Mouse (Mus musculus) thymus, adult 18-20 months (tissue): ENCODE measurements around the gene C2cd4c.

ENCODE experiments used
- DNase-seq, 2 experiments: peaks; one replicate each; pipeline ENCODE4 v3.0.0; 2022; ENCODE audit warnings: mixed read lengths in 2 of 2

Gene C2cd4c

GRCm38 (mm10) chr10:79575754-79576153 lies 38.1 kb downstream of the C2cd4c start:
- no peak for DNase-seq

- no peak for DNase-seq
Measured at GRCm38 (mm10) chr10:79574796-79575195, 39.0 kb downstream of the C2cd4c start.

DNA sequence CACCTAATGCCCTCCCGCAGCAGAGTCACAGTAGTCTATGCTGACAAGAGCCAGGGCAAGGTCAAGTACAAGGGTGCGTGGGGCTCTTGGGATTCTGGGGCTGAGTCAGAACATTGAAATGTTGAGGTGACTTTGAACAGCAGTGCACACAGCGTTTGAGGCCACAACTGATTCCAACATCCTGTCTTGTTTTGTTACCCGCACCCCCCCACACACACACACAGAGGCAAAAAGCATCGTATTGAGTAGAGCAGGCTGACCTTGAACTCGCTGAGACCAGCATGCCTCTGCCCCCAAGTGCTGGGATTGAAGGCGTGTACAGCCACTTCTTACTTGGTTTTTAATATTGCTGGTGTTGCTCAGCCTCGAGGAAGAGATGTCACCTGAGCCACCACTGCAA lies 39.5 kb downstream of the C2cd4c start:
- DNase-seq, result no peak

DNA sequence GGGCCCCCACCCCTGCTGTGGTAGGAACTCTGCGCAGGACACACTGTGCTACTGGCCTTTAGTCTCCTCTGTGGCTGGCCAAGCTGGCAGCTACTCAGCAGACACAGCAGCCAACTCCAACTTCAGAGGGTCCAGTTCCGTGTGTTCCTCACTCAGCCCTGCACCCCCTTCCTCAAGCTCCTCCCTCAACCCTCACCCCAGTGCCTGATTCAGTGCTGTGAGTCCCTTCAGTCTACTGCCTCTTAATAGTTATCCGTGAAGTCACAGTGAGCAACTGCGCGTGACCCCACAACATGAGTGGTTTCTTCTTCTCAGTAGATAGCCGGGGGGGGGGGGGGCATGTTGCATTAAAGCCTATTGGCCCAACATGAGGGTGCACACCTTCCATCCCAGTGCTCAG lies 40.2 kb downstream of the C2cd4c start:
- DNase-seq, result no peak

DNA sequence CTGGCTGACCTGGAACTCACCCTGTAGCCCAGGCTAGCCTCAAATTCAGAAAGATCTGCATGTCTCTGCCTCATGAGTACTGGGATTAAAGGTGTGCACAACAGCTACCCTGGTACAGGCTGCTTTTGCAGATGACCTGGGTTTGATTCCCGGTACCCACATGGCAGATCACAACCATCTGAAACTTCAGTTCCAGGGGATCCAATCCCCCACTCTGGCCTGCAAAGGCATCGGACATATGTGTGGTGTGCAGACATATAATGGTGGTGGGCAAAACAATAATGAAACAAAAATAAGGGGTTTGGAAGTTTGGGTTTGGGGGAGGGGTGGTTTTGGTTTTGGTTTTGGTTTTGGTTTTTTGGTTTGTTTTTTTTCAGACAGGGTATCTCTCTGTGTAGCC lies 42.5 kb downstream of the C2cd4c start:
- DNase-seq, result no peak

- DNase-seq, result no peak
Measured at GRCm38 (mm10) chr10:79569921-79570320, 43.9 kb downstream of the C2cd4c start.

GRCm38 (mm10) chr10:79559716-79560115 lies 54.1 kb downstream of the C2cd4c start:
- DNase-seq, result no peak

GRCm38 (mm10) chr10:79557496-79557895 lies 56.3 kb downstream of the C2cd4c start:
- no peak for DNase-seq

- DNase-seq, result no peak
Measured at GRCm38 (mm10) chr10:79556951-79557350, 56.9 kb downstream of the C2cd4c start.
